Mouse (Mus musculus): ENCODE results near the gene Baz2a.
"Not testable (repeated sequence)": the region's sequence is repeated elsewhere in the genome, so short reads cannot be mapped to it uniquely, and the experiment has no call there.

Baz2a gene

DNA sequence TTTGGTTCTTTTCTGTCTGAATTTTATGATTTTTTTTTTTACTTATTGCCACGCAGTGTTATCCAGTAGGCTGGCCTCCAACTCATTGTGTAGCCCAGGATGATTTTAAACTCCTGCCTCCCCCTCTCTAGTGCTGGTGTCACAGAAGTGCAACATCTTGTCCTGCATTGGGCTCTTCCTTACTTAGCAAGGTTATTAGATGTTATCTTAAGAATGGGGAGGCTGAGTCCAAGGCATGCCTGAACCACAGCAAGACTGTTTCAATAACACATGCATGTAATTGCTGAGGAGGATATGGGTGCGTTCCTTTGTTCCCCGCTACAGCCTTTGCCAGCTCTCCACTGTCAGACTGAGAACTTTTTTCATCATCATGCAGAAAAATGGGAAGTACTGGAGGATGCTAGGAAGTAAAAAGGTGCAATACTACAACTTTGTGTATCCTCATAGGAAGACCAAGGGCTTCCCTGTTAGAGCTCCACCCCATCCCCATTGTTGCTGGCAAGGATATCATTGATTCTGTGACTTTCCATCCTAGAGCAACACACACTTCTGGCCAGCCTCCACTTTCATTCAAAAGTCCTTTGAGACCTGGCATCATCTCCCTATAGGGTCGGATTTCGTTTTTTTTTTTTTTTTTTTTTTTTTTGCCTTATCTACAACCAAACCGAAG is 9.4 kb upstream of the Baz2a start:
- DNase-seq (ENCODE audit: low spot score), result no peak

DNA sequence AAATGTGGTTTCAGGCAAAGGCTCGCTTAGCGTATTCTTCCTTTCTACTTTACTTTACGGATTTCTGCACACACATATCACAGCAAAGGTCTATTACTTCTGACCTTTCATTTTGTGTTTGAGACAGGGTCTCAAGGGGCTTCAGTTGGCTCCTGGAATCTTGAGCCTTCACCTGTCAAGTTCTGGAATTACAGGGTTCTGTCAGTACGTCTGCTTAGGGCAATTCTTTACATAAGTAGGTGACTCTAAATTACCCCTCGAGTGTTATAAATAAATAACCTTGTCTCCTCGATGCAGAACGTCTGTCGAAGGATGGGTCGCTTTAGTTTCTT is 8.9 kb upstream of the Baz2a start:
- DNase-seq (ENCODE audit: low spot score), result no peak

DNA sequence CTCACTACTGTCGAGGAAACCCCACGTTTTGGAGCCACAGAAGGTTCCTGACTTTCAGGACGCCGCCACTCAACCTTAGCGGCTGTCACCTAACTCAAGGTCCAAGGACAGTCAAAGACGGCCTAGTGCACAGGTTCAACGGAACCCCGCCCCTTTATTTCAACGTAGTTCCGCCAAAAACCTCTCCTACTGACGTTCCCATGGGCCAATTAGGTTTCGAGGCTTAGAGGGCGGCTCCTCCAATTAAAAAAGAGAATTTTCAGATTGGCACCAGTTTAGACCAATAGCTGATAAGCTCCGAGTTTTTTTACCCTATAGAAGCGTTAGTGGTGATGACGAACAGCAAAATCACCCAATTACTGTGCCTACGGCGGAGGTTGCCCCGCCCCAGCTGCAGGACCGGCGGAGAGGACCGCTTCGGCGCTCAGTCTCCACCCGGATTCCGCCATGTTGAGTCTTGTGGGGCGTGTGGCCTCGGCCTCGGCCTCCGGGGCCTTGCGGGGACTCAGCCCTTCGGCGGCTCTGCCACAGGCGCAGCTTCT is 8.4 kb upstream of the Baz2a start, which contains the start of gene Atp5b:
Gene Atp5b, plus strand, starts transcription at position 394 of the 542 bp plus-strand sequence.
- DNase-seq (ENCODE audit: low spot score), result peak; percentile 100

DNA sequence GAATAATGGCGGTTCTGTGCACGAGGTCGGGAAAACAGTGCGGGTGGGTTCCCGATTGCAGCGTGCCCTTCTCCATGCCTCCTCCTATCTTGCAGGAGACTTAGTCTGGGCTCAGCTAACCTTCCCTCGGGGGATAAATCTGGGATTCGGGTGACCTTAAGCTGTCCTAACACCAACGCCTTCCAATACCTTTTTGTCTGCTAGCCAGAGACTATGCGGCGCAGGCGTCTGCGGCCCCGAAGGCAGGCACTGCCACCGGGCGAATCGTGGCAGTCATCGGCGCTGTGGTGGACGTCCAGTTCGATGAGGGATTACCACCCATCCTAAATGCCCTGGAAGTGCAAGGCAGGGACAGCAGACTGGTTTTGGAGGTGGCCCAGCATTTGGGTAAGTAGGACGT is 7.7 kb upstream of the Baz2a start:
- DNase-seq (ENCODE audit: low spot score), result no peak

DNA sequence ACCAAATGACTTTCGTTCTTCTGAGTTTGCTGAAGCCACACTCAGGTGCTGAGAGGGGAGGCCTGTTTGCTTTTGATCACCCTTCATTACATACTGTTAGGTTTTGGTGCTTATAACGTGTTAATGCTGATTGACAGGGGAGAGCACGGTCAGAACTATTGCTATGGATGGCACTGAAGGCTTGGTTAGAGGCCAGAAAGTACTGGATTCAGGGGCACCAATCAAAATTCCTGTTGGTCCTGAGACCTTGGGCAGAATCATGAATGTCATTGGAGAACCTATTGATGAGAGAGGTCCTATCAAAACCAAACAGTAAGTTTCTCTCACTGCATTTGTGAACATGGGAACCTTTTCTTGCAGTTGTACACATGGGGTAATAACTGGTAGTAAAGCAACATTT is 7.2 kb upstream of the Baz2a start:
- DNase-seq (ENCODE audit: low spot score), result no peak

DNA sequence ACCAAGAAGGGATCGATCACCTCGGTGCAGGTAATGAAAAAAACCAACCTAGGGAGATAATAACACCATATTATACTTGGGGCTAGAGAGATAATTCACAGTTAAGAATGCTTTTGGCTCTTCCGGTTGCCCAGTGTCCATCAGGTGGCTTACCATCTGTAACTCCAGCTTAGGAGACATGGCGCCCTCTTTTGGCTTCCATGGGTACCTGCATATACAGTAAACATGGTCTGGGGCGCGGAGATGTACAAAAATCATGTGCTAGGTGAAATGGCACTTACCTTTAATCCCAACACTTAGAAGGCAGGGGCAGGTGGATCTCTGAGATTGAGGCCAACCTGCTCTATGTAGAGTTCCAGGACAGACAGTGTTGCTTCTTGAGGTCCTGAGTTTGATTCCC is 5.0 kb upstream of the Baz2a start:
- DNase-seq (ENCODE audit: low spot score), result peak; percentile 68

DNA sequence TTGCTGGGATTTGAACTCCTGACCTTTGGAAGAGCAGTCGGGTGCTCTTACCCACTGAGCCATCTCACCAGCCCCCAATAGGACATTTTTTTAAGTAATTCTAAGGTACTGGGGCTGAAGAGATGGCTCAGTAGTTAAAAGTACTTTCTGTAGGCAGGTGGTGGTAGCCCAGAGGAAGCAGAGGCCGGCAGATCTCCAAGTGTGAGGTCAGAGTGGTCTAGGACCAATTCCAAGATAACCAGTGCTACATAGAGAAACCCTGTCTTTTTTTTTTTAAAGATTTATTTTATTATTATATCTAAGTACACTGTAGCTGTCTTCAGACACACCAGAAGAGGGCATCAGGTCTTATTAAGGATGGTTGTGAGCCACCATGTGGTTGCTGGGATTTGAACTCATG is 4.2 kb upstream of the Baz2a start:
- not testable (repeated sequence) for DNase-seq (ENCODE audit: low spot score)

DNA sequence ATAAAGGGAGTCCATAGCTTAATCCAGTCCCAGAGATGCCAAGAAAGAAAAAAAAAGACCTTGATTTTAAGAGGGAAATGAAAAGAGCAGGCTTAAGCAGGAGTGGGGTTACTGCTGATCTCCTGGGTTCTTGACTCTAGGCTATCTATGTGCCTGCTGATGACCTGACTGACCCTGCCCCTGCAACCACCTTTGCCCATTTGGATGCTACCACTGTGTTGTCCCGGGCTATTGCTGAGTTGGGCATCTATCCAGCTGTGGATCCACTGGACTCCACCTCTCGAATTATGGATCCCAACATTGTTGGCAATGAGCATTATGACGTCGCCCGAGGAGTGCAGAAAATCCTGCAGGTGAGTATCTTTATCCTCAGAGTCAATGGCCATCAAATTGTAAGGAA is 3.2 kb upstream of the Baz2a start:
- no peak for DNase-seq (ENCODE audit: low spot score)

DNA sequence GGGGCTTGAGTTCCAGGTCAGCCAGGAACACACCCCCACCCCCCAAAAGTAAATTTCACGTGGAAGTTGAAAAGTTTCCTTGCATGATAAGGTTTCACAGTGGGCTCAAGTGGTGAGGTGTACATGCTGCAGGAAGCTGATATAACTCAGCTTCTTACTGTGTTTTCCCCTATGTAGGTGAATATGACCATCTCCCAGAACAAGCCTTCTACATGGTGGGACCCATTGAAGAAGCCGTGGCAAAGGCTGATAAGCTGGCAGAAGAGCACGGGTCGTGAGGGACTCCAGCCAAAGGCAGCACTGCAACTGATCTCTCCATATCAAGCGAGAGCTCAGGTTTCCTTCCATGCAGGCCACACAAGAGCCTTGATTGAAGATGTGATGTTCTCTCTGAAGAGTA is 1.5 kb upstream of the Baz2a start:
- DNase-seq (ENCODE audit: low spot score), result no peak

DNA sequence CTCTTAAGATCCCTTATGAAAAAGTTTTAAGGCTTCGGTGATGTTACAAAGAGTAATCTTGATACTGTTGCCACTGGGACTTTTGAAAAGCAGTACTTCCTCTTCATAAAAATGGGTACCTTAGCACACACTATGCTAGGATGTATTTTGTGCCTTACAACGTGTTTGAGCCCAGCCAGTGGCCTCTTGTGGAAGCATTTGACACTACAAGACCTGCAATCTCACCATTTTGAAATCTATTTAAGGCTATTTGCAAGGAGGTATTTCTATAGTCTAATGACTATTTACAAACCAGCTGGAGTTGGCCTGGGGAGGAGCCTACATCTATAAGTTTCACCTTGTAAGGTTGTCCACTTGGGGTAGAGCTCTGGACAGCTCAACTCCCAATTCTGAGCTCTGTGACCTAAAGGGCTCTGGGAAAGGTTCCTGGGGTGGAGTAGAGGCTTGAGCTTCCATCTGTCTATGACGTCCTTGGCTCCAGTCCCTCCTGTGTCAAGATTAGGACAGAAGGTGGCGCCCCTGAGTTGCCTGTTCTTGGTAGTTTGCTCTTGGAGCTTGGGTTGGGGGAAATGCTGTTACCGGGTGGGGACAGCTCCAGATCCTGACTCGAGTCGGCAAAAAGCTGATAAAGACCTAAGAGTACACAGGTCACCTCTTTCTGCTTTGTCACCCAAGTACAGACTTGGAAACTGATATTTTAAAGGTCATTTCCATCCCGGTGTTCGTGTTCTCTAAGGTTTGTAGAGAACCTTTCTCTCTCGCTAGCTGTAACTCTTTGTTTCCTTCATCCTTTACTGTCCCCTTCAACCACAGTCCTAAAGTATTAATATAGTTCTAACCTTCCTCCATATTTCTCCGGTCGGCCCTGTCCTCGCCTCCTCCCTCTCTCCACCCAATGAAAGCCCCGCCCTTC is 470 bp upstream of the Baz2a start:
- DNase-seq (ENCODE audit: low spot score), result peak; percentile 97

DNA sequence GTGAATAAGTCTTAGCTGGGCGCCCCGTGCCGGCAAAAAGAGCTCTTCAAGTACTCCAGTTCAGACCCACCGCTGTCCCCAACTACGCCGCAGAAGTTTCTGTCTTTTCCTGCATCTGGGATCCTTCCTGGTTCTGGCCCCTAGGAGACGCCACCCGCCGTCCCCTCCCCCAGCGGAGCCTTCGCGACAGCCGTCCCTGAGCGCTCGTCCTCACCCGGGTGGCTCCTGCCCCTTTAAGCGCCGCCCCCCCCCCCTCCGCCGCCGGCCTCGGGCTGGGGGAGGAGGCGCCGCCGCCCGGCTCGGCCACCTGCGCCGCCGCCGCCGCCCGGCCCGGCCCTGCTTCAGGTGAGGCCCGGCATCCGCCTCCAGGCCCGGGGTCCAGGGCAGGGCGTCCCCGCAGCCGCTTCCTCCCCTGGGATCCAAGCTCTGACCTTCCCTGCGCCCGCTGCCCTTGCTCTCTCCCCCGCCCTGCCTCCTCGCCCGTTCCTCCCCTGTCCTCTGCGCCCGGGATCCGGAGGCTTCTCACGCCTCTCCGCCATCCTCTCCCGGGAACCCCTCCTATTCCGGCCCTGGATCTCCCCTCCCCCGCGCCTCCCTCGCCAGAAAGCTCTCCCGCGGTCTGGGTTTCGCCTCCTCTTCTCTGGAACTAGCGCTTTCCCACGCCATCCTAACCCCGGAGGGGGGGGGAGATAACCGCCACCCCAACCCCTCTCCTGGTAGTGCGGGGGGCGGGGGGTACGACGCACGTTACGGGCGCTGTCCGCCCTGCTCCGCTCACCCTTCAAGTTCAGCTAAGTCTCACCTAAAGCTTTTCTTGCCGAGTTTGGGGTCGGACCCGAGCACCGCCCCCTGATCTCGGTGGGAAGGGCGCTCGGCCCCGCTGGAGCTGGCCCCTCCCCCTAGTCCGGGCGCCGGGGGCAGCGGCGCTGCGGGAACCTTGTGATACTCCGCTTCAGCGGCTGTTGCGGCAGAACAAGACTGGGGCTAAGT is 1.4 kb downstream of the Baz2a start:
- peak; percentile 85 for DNase-seq (ENCODE audit: low spot score)

DNA sequence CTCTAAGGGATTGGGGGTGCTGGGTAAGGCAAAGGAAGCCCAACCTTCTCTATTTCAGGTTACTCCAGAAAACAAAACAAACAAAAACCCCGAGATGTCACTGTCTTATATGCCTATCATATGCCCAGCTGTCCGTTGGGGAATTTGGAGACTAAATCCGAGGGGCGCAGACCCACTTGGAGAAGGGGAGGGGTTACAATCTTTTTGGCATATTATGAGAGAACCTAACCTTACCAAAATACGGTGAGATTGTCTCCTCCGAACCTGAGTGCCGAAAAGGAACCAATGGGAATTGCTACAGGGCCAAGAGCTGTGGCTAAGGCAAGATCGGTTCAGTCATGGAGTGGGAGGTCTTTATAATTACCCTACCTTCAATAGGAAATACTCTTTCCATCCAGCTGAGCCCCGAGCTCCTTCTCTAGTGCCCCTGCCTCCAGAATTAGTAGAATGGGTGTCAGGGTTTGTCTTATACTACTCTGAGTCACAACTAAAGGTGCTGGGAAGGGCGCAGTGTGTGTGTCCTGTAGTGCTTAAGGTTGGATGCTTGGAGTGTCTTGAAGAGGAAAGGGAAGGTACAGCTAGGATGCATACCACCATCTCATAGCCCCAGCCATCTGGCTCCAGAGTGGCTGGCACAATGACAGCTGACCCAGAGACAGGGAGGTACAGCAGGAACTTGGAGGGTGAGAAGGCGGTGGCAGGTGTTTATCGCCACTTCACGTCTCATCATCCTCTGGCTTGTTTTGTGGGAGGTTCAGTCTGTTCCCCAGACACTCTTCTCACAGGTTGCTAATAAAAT is 2.3 kb downstream of the Baz2a start:
- DNase-seq (ENCODE audit: low spot score), result no peak

DNA sequence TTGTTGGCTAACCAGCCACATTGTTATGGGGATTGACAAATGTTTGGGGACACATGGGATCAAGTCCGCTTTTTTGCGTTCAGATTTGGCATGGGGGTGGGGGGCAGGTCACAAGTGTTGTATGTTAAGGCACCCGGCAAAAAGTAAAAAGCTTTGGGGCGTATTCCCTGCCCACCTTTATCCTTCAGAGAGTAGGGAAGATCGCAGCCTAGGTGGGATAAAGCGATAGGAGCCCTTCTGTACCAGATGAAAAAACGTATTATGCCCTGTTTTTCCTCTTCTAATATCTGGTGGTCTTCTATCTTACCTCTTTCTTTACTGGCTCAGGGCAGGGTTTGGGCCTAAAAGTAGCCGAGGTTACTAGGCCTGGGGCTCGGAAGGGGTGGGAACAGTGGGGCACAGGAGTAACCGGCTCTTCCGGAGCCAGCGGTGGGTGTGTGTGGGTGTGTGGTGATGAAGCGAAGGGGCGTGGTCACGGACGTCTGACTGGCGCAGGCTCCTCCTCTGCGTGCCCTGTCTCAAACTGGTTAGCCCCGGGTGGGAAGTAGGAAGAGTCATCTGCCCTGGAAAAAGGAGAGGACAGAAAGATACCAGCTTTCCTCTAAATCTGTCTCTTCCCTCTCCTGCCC is 3.1 kb downstream of the Baz2a start:
- DNase-seq (ENCODE audit: low spot score), result peak; percentile 94

DNA sequence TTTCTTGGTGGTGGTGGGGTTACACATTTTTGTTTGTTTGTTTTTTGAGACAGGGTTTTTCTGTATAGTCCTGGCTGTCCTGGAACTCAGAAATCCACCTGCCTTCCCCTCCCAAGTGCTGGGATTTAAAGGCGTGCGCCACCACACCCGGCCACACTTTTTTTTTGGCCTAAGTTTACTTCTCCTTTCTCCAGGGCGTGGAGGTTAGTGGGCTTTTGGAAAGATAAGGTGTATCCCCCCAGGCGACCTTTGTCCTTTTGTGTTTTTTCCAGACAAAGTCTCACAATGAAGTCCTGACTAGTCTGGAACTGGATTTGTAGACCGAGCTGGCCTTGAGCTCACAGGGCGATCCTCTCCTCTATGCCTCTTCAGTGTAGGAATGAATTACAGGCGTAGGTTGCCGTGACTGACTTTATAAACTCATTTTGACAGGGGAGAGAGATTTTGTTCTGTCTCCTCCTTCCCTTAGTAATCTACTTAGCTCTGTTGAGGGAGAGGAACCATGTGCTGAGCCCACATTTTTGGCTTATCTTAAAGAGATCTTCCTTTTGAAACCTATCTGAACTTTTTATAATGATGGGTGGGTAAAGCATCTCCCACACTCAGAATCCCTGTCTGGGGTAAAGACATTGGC is 3.7 kb downstream of the Baz2a start:
- DNase-seq (ENCODE audit: low spot score), result no peak

DNA sequence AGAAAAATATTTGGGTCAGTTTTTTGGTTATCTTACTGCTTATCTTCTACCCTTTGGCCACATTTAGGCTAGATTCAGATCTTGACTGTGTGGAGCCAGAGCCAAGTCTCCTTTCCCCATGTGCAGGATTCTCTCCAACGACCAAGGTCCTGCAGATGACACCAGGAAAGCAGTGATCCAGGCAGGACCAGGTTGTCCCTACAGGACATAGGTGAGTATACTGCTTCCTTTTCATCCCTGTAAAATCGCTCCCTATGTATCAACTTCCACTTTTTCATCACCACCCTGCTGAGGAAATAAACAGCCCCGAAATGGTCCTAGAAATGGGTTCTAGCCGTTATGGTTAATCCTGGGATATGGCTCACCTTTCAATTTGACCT is 4.9 kb downstream of the Baz2a start:
- DNase-seq (ENCODE audit: low spot score), result no peak

DNA sequence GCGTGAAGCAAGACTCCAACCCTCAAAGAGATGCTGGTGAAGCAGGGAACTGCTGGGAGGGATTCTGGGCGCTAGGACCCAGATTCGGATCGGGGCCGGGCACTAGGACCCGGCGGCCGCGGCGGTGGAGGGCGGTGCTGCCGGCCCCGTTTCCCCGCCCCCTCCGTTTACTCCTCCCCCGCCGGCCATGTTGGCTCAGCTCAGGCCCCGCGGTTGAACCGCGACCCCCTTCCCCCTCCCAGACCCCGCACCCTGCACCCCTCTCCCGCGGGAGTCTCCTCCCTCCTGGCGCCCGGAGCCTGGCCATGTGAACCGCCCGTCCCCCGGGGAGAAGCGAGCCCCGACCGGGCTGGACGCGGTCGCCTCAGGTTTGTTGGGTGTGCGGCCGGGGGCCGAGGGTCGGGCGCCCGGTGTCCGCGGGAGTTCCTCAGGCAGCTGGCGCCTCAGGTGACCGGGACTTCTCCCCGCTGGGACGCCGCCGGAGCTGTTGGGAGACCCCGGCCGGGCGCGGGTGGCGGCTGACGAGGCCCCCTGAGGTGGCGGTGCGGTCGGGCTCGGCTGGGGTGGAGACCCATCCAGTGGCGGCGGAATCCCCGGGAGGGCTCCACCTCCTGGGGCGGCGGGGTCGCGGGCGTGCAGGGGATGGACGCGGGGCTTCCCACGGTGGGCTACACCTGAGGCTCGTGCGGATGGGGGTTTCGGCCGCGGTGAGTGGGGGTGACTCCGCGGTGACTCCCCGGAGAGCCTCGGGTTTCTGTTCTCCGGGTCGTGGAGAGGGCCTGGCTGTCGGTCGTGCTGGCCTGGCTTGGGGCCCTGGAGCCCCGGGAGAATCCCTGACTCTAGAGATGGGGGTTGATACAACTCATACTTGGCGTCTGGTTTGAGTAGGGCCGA is 5.6 kb downstream of the Baz2a start:
- peak; percentile 95 for DNase-seq (ENCODE audit: low spot score)

DNA sequence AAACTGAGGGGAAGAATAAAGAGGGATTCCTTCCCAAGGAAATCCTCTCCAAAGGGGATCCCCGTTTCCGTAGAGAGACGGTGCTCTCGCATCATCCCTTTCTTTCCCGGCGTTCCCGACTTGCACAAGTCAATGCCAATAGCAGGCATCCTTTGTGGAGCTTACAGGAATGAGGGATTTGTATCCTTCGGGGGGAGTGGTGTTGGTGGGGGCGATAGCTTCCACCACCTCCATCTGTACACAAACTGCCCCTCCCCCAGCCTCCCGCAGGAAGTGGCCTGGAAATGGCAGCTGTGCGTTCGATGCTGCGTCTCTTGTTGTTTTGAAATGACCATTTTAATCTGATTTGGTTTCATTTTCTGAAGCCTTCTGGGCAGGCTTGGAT is 6.2 kb downstream of the Baz2a start:
- peak; percentile 71 for DNase-seq (ENCODE audit: low spot score)

DNA sequence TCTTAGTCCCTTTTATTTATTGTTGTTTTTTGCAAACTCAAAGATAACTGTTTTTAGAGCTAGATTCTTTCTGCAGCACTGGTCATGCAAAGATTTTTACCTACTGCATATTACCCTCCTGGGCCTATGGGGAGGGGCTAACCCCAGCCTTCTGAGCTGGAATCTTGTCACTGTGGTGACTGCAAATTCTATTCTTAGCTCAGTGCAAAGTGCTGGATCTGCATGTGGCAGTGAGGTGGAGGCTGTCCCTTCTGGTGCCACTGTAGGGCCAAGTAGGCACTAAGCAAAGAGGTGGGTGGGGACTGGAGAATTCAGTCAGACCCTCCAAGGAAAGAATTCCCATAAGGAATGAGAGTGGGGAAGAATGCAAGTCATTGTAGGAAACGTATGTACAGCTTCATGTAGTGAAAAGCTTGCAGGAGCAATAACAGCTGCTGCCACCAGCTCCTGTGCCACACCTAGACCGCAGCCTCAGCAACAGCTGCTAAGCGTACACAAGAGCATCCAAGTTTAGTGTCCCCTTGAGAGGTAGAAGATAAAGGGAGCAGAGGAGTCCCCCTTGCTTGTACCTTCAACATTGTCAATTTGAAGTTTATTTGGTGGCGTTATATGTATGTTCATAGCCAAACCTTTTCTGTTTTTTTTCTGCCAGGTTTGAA is 18.9 kb downstream of the Baz2a start:
- no peak for DNase-seq (ENCODE audit: low spot score)

DNA sequence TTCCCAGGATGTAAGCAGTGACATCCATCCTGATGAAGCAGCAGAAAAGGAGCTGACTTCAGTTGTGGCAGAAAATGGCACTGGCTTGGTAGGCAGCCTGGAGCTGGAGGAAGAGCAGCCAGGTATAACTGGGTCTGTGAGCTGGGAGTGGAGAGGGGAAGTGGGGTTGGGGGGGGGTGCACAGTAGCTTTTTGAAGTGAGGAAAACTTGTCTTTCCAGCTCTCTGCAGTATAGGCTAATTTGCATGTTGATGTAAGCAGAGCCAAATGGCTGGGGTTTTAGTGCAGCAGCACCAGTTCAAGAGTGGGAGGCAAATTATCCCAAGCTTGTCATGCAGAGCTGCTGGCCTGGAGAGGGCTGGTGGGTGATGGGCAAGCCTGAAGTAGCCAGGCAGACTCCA is 19.9 kb downstream of the Baz2a start:
- DNase-seq (ENCODE audit: low spot score), result no peak
